Mouse (Mus musculus) cerebellum, postnatal 14 days (tissue): ENCODE data around the gene Mea1.

ENCODE experiments used
- DNase-seq, 2 experiments: peaks; one replicate each; pipeline ENCODE4 v3.0.0; 2021; ENCODE audit warnings: mixed read lengths in 2 of 2

The Mea1 gene

DNA sequence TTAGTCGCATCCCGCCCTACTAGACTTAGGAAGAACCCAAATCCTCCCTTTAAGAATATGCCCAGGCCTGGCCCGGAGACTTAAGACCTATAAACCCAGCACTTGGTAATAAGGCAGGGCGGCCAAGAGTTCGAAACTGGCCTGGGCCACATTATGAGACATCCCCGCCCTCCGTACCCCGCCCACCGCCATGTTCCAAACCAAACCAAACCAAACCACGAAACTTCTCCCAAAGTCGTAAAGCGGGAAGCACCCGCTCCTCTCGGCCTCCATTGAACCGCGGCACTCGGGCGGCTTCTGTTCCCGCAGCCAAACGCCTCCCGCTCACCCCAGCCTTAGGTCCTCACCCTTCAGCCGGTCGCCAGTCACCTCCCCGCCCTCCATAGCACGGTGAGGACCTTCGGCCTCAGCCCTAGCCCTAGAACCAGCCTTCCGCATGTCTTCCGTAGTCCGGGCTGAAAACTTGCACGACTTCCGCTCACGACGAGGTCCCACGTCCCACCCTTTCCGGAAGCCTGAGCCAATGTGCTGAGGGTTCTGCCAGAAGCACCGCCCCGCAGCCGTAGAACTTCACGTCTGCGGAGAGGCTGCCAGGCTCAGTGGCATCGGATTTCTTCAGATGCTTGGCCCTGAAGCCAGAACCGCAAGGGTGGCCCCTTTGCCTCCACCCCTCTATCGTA, 4.6 kb upstream of the Mea1 start, which contains the start of gene Rrp36:
Gene Rrp36, minus strand, starts transcription at position 503 of the 680 bp plus-strand sequence.
- peak; percentile 91 for DNase-seq

DNA sequence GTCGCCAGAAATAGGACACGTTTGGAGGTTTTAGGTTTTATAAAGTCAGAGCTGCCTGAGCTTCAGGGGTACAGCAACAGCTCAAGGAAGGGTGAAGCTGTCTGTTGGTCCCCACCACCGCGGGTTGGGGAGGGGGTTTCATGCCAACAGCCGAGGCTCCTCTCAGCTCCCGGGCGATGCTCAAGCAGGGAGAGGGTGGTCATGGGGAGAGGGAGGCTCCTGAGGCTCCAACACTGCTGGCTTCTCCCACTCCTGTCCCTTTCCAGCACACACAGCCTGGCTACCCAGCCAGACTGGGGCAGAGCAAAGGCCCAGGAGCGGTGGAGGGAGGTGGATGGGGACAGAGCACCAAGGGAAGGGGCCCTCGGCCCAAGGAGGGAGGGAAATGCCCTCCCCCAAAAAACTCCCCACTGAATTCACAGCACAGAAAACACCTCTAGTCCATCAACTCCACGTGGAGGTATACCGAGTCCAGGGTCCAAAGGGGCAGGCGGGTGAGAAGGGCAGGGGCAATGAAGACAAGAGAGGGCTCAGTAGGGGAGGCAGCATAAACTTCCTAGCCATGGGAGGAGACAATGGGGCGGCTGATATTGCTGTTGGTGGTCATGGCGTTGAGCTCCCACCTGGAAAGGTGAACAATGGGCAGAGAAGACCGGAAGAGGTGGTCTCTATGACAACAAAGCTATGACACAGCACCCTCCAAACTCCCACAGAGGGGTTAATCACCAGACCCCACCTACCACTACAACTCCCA, 3.9 kb upstream of the Mea1 start:
- DNase-seq, result no peak

DNA sequence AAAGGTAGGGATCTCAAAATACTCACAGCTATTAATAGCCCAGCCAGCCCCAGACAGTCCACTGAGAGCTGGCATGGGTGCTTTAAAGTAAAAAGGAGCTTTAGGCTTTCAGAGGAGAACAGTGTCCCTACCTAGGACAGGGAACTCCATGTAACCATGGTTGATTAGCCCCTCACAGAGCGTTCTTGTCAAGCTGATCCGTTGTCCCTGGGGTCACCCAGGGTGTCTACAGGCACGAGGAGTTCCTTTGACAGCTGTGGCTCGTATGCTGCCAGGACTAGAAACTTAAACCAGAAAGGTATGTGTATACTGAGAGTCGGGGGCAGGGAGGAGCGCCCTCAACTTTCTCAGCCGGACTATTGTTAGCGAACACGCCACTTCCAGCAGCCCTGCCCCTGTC, 318 bp downstream of the Mea1 start:
- DNase-seq, result no peak

DNA sequence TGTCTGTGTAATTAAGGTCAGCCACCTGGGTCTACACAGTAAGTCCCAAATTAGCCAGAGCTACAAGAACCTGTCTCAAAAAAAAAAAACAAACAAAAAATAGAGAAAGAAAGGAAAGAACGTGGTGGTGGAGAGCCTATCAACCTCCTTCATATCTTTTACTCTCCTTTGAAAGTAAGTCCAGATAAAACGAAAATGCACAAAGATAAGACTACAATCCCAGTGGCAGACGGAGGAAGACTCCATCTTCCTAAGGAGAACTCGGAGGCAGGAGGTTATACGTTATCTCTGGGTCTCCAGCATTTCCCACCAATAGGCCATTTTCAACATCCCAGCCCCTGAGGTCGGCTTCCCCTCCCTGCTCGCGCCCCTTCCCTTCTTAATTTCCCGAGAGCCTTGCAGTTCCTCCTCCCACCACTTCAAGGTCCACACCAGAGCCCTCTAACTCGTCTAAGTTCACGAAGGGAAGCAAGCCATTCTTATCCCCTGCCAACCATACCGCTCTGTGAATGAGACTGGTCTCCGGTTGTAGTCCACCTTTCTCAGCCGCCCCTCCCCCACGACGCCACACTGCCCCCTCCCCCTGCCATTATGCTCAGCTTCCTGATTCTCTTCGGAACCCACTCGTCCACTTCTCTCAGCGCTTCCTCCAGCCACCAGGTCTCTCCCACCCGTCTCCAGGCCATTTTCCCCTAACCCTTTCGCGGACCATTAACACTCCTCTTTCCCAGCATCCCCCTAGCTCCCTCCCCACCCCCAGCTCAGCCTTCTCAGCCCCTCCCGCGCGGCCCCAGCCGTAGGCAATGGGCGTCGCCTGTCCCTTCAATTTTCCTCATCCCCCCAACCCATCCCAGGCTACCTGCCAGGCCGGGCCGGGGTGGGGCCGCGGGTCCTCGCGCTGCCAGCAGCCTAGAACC, 1.5 kb downstream of the Mea1 start:
- peak; percentile 76 to 86 for DNase-seq

DNA sequence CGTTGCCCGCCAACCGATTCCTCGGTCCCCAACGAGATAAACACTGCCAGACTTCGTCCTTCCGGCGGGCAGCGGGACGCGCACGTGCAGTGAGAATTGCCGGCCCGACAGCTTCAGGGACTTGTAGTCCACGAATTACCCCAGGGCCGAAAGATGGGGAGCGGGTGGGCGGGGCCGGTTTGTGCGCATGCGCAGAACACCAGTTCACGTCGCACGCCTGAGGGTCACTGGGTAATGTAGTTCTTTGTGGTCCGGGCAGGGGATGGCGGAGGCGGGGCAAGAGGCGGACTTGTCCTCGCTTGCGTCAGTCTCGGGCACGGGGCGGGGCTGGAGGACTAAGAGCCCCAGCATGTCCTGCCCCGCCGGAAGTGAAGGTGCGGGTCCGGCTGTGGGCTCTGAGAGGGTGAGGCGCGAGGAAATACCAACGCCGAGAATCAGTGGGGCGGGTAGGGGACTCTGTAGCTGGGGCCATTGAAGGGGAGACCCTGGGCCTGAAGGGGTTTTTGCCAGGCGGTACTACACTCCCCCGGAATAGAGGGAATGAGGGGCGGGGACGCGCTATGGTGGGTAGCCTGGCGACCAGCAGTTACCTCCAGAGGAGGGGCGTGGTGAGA, 2.3 kb downstream of the Mea1 start, which contains the start of gene Klhdc3:
Gene Klhdc3, minus strand, starts transcription at position 155 of the 614 bp plus-strand sequence.
- DNase-seq, result peak; percentile 99

DNA sequence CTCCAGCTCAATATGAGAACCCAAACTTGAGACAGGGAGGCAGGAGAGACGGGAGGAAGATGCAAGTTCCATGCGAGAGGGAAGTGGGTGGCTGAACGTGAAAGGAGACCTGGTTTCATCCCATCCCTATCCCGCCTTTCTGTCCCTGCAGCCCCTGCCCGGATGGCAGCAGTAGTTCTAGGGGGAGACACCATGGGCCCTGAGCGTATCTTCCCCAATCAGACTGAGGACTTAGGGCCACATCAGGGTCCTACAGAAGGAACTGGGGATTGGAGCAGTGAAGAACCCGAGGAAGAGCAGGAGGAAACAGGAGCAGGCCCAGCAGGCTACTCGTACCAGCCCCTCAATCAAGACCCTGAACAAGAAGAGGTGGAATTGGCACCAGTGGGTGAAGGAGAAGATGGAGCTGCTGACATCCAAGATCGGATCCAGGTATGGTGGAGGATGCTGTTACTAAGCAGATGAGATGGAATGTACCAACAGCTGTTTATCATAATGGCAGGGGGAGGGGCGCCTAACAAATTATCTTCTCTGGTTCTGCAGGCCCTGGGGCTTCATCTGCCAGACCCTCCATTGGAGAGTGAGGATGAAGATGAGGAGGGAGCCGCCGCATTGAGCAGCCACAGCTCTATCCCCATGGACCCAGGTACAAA, 3.0 kb downstream of the Mea1 start:
- DNase-seq, result peak in 1 of 2 experiments; percentile 39

DNA sequence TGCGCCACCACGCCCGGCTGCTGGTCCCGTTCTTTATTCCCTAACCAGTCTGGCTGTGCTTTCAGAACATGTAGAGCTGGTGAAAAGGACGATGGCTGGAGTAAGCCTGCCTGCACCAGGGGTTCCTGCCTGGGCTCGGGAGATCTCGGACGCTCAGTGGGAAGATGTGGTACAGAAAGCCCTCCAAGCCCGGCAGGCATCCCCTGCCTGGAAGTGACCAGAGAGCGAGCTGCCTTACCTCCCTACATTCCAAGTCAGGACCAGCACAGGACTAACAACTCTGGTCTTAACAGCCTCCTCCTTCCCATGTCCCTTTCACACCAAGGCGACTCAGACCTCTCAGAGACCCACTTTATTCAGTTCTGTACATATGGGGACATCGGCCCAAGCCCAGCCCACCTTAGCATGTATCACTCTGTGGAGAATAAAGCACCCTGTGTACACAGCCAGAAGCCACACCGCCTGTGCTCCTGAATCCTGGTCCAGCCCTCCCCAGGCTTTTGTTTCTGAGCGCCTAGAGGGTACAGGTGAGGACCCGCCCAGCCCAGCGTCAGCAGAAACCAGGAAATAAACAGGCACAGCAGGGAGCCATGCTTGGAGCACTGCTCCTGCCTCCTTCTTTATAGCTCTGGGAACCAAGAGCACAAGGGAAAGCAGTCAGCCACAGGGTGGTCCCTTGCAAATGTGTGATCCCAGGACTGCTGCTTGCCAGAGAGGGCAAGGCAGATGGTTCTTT, 4.2 kb downstream of the Mea1 start:
- DNase-seq, result no peak

DNA sequence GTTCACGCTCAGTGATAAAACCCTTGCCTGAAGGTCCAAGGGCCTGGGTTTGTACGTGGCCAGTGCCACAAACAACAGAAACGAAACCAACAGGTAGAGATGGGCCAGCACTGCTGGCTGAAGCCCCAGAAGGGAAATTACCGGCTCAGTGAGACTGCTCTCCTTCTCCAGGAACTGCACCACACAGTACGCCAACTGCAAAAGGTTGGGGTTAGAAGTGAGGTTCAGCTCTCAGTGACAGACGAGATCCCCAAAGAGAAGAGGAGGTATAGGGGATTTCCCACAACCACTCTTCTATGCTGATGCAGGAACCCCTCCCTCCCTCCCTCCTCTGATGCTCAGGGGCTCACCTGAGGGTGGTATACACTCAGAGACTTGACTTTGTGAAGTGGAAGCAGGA, 7.3 kb downstream of the Mea1 start:
- no peak for DNase-seq

DNA sequence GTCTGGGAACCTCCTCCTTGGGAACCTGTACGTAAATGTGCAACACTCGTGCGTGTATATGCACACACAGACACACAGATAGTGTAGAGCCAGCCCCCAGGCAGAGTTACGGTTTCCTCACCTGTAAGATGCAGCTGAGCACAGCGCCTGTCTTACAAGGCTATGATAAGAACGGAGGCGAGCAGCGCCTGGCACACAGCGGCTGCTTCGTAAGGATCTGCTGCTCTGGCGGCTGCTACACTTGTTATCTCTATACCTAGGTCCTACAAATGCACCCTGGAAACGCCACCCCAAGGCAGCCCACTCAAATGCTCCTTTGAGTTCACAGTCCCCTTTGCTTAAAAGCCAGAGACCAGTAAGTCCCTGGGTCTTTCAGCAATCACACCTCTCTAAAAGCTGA, 12.1 kb downstream of the Mea1 start:
- DNase-seq, result no peak

DNA sequence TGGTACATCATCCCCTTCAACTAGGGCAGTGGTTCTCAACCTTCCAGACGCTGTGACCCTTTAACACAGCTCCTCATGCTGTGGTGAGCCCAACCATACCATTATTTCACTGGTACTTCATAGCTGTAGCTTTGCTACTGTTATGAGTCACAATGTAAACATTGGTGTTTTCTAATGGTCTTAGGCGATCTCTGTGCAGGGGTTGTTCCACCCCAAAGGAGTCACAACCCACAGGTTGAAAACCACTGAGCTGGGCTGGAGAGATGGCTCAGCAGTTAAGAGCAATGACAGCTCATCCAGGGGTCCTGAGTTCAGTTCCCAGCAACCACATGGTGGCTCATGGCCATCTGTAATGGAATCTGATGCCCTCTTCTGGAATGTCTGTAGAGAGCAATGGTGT, 12.8 kb downstream of the Mea1 start:
- DNase-seq, result no peak

DNA sequence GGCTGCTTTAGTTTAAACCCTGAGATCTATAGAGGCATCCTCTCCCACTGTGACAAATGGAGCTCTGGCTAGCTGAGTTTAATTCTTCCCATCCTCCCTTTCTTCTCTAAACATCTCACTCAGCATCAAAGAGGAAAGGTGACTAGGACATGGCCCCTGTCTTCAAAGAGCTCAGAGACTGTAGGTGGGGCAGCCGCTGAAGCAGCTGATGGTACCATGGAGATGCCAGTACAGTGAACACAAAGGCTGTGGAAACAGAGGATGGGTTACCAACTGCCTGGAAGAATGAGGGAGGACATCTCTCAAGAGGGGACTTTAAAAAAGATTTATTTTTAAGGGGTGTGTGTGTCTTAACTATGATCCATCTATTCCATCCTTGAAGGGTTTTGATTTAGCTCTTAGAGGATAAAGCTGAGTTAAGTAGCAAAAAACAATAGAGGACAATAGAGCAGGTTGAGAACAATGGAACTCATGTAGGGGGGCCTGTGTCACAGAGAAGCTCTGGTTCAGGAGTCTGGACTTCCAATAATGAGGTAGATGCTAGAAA, 16.0 kb downstream of the Mea1 start:
- no peak for DNase-seq

DNA sequence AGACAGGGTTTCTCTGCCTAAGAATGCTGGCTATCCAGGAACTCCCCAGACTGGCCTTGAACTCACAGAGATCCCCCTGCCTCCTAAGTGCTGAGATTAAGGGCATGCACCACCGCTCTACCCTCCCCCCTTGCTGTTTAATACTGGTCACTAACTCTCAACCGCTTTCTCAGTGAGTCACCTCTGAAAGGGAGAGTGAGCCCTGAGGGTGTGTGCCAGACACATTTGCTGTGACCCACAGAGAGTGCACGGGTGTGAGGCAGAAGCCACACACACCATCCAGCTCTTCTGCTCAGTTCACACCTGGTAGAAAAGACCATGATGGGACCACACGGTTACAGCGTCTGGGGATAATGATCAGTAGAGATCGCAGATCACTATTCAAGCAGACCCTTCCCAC, 19.9 kb downstream of the Mea1 start:
- no peak for DNase-seq

DNA sequence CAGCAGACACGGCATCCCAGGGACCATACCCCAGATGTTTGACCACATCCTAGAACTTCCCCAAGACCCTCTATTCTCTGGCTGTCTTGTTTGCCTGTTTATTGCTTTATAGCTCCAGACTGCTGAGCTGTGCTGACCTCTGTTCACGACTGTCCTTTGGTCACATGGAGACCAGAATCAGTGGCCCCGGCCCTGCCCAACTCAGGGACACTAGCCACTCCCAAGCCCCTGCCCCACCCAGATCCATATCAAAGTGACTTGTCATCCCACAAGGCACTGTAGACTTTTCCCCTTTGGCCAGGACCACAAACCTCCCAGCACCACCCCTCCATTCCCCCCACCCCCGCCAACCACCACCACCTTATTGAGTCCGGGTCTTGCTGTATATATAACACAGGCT, 20.7 kb downstream of the Mea1 start:
- DNase-seq, result no peak

DNA sequence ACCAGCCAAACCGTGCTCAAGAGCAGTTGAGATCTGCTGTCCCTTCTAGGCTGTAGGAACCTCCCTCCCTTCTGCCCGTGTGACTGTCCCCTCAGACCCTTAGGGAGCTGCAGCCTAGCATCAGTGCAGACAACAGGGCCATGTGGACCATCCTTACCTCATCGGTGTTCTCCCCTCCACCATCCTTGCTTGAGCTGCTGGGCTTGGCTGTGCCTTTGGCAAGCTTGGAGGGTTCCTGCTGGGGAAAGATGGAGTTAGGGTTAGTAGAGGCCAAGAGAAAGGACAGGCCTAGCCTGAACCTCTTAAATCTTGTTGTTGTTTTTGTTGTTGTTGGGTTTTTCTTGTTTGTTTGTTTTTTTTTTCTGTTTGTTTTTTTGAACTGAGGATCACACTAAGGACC, 21.3 kb downstream of the Mea1 start:
- DNase-seq, result peak; percentile 77 to 78

DNA sequence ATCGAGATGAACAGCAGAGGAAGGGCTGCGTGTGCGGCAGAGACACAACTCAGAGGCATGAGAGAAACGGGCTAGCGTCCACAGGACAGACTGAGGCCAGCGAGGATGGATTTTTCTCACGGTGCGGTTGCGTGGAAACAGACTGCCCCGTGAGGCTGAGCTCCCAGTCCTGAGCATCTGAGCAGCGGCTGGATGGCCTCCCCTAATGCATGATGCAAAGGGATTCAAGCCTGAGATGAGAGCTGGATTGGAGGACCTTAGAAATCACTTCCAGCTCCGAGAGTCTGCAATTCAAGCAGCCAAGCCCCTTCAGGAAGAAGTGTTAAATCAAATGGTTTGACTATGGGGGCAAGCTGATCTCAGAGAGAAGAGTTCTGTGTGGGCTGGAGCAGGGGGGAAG, 22.9 kb downstream of the Mea1 start:
- no peak for DNase-seq

DNA sequence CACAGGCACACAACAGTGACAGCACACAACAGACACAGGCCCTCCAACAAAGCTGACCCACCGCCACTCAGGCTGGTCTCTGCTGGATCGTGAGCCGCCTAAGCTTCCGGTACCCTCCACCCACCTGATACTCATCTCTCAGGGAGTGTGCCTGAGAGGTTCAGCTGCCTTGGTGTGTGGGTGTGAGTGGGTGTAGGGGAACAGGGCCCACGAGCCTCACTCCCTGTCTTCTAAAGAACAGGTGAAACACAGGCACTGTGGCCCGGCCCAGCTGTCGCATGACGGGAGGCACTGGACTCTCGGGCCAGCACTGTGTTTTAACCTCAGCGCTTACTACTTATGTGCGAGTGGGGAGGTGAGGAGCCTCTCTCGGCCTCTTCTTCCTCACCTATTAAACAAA, 23.5 kb downstream of the Mea1 start:
- DNase-seq, result no peak

DNA sequence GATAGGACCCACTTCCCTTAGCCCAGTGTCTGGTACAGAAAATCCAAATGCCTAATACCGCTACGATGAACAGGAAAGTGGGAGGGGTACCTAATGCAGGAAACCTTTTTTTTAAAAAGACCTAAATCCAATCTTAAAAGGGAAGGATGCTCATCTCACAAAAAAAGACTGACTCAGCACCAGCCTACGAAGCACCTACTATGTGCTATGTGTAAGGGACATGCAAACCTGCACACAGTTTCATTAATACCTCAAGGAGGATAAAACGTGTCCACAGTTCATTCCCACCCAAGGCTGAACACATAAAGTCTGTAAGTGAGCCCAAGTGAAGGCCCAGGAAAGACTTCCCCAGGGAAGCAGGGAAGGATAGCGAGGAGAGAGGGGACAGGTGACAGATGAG, 23.9 kb downstream of the Mea1 start:
- no peak for DNase-seq

DNA sequence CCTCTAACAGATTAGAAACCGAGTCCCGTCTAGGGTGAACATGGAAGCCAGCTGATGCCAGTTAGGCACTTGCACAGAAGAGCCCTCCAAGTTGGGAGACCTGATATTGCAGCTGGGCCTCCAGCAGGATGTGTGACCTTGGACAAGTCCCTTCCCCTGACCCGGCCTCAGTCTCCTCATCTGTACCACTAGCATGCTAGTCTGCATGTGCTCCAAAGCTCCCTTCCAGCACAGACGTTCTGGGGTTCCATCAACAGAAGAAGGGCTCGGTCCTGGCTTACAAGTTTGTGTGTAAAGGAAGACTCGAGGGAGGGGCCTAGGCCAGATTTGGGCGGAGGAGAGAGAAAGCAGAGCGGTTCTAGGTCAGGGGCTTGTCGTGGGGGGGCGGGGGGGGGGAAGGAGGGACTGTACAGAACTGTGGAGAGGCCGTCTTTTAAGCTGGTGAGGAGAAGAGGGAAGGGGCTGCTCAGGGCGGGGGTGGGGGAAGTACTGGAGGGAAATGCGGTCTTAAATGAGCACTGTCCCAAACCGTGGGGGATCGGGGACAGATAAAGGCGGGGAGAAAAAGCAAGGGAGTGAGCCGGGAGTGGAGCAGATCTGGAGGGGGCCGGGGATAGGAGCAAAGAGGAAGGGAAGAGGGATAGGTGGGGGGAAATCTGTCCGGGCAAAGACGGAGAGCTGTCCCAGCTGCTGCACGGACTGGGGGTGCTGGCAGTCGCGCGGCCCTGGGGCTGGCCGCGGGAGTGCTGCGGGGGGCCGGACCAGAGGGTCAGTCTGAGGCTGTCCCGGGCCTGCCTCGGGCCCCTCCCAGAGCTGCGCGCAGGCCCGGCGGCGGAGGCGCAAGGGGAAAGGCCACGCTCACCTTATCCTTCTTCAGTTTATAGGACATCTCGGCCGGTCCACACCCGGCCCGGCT, 25.6 kb downstream of the Mea1 start:
- DNase-seq, result peak; percentile 33 to 47

DNA sequence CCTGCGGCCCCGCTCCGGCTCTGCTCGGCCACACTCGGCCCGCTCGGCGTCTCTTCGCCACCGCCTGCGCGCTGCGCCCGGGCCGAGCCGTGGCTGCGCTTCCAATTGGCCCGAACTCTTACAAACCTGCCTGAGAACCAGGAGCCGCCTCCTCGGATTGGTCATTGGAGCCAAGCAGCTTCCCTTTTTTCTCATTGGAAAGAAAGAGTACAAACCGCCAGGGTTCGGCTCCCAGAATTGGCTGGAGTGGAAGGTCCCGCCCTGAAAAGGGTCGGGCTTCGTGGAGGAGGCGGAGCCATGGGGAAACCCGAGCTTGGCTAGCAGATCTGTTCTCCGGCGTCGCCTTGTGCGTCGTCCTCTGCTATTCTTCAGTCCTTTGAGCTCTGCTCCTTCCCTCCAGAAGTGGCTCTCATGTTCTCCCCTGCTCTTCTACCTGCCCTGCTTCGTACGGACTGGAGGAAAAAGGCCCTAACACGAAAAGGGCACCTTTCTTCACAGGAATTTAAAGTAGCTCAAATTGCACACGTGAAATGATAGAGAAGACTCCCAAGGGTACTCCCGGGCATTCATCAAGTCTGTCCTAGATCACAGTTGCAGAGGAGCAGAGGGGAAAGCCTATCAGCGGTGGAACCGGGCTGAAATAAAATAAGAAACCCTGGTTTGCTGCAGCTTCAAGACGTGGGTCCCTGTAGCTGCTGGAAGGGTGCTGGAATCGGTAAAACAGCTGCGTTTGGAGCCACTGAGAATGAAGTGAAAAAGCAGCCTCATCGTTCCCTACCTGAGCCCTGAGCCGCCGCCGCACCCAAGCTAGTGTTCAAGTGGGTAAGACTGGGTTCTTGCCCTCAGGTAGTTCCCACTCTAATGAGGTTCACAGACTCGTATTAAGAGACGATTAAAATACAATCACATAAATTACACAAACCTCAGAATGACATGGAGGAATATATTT, 26.6 kb downstream of the Mea1 start, which contains the start of gene Ppp2r5d:
Gene Ppp2r5d, minus strand, starts transcription at position 225 of the 949 bp plus-strand sequence.
- peak; percentile 95 for DNase-seq
